Mouse (Mus musculus) kidney, adult 2 months (tissue): ENCODE results near the gene Myo7a.

Experiments used
- CTCF ChIP-seq: fragments of 200-500 bp; conservative IDR thresholded peaks from 2 replicates; pipeline ENCODE4 v1.5.1; 2011; ENCODE audit warnings: low read depth, mild to moderate bottlenecking, control low read depth, low read length, moderate library complexity, mixed read lengths; ENCODE audit not compliant: insufficient read depth, insufficient read length
- POLR2A ChIP-seq: fragments of 200-500 bp; IDR thresholded peaks from one replicate; pipeline ENCODE4 v1.6.1; 2011; ENCODE audit warnings: low read depth, low read length, control low read depth

GRCm38 (mm10) chr7:98137995-98138394 lies 18.7 kb upstream of the Myo7a start:
- TF ChIP-seq CTCF = no peak
- TF ChIP-seq POLR2A = no peak
